Mouse (Mus musculus) heart, postnatal 0 days (tissue): ENCODE measurements around the gene Actr1a.

Source experiments
- CTCF ChIP-seq: IDR thresholded peaks from 2 replicates; pipeline ENCODE4 v1.5.1; 2016; ENCODE audit warnings: antibody characterized with exemption, control low read depth, low read depth
- EP300 ChIP-seq: IDR thresholded peaks from 2 replicates; pipeline ENCODE4 v1.6.1; 2016; ENCODE audit warnings: antibody characterized with exemption, low read depth

- TF ChIP-seq CTCF = no peak
- TF ChIP-seq EP300 = no peak
Measured at GRCm38 (mm10) chr19:46409506-46409905, 14.0 kb upstream of the Actr1a start.
